Mouse (Mus musculus): ENCODE measurements around the gene Ifna5.
A peak's percentile ranks its signal among the peaks of the same experiment; 100 is the strongest.
"Not testable (repeated sequence)": the region's sequence is repeated elsewhere in the genome, so short reads cannot be mapped to it uniquely, and the experiment has no call there.

Ifna5 gene

GRCm38 (mm10) chr4:88835225-88835624 is at the start of gene Ifna5:
Gene Ifna5, plus strand, starts transcription at chr4:88835525.
- DNase-seq, result not testable (repeated sequence)

- DNase-seq, result peak; percentile 97
These were observed 46.9 kb upstream of the Ifna5 start, which contains the start of gene Gm13277 for GRCm38 (mm10) chr4:88788402-88788801. Gene Gm13277, plus strand, starts transcription at chr4:88788632.

DNA sequence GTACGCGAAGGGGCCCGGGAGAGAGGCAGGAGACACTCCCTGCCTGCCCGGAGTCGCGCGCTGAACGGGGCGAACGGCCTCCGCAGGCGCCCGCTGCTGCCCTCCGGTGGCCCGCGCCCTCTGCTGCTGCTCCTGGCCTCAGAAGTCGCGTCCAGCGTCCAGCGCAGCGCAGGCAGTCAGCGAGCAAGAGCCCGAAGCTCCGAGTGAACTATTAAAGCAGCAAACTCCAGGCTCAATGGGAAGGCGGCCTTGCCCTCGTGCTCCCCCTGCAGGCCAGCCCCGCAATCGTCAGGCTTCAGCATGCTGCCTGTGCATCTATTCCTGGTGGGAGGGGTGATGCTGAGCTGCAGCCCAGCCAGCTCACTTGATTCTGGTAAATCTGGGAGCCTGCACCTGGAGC is 44.1 kb upstream of the Ifna5 start, which contains the start of gene Gm13278:
Gene Gm13278, plus strand, starts transcription at position 301 of the 400 bp plus-strand sequence.
- DNase-seq, result not testable (repeated sequence)

- peak; percentile 99 for DNase-seq
These were observed 41.2 kb upstream of the Ifna5 start, which contains the start of gene Gm13275 for GRCm38 (mm10) chr4:88793936-88794675. Gene Gm13275, plus strand, starts transcription at chr4:88794487.

DNA sequence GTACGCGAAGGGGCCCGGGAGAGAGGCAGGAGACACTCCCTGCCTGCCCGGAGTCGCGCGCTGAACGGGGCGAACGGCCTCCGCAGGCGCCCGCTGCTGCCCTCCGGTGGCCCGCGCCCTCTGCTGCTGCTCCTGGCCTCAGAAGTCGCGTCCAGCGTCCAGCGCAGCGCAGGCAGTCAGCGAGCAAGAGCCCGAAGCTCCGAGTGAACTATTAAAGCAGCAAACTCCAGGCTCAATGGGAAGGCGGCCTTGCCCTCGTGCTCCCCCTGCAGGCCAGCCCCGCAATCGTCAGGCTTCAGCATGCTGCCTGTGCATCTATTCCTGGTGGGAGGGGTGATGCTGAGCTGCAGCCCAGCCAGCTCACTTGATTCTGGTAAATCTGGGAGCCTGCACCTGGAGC is 38.2 kb upstream of the Ifna5 start, which contains the start of gene Gm13279:
Gene Gm13279, plus strand, starts transcription at position 301 of the 400 bp plus-strand sequence.
- not testable (repeated sequence) for DNase-seq

GRCm38 (mm10) chr4:88799365-88799764 is 36.0 kb upstream of the Ifna5 start, which contains the start of gene Gm13285:
Gene Gm13285, plus strand, starts transcription at chr4:88799665.
- DNase-seq, result peak; percentile 49

GRCm38 (mm10) chr4:88802954-88803353 is 32.4 kb upstream of the Ifna5 start, which contains the start of gene Gm13287:
Gene Gm13287, plus strand, starts transcription at chr4:88803254.
- not testable (repeated sequence) for DNase-seq

- DNase-seq, result not testable (repeated sequence)
These were observed 30.1 kb upstream of the Ifna5 start, which contains the start of gene Gm13288 for GRCm38 (mm10) chr4:88805231-88805630. Gene Gm13288, plus strand, starts transcription at chr4:88805531.

DNA sequence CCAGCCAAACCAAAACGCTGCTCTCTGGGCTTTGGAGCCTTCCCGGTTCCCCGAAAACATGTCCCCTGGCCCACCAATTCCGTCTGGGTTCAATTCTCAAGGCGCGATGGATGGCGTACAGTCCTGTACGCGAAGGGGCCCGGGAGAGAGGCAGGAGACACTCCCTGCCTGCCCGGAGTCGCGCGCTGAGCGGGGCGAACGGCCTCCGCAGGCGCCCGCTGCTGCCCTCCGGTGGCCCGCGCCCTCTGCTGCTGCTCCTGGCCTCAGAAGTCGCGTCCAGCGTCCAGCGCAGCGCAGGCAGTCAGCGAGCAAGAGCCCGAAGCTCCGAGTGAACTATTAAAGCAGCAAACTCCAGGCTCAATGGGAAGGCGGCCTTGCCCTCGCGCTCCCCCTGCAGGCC is 29.6 kb upstream of the Ifna5 start:
- peak; percentile 93 for DNase-seq

- no peak for DNase-seq
These were observed 19.4 kb upstream of the Ifna5 start, which contains the start of gene Ifna7 for GRCm38 (mm10) chr4:88815928-88816327. Gene Ifna7, plus strand, starts transcription at chr4:88816228.

DNA sequence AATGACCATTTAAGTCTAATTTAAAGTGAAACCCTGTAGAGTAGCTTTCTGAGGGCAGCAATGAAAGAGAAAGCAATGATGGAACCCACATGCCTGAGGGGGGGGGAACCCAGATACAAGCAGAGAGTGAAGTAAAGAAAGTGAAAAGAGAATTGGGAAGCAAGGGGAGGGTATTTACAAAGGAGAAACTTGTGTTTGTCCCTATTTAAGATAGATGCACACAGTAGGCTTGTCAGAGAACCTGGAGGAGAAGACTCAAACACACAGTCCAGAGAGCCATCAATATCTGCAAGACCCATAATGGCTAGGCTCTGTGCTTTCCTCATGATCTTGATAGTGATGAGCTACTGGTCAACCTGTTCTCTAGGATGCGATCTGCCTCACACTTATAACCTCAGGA is 15.7 kb upstream of the Ifna5 start, which contains the start of gene Ifna11:
Gene Ifna11, plus strand, starts transcription at position 301 of the 400 bp plus-strand sequence.
- no peak for DNase-seq

DNA sequence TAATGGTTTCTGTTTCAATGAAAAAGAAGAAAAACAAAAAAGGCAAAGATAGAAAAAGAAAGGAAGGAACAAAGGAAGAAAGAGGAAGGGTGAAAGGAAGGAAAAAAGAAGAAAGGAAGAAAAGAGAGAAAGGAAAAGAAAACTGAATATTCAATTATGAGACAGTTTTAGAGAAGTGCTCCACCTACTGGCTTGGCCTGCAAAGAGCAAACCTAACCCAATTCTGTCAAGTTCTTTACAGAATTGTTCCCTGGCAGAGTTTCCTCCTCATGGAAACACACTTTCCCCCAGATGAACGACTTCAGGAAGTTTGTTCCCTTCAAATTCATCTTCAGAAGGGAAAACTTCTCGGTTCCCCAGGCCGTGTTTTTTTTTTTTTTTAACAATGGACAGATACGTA is 12.3 kb upstream of the Ifna5 start:
- DNase-seq, result no peak

DNA sequence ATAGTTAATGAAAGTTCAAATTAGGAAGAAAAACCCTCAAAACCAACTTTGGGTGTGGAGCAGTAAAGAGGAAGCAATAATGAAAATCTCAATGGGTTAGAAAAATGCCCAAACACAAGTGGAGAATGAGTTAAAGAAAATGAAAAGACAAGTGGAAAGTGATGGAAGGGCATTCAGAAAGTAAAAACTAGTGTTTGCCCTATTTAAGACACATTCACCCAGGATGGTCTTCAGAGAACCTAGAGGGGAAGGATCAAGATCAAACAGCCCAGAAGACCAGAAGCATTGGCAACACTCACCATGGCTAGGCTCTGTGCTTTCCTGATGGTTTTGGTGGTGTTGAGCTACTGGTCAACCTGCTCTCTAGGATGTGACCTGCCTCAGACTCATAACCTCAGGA is 8.2 kb upstream of the Ifna5 start, which contains the start of gene Ifna6:
Gene Ifna6, plus strand, starts transcription at position 301 of the 400 bp plus-strand sequence.
- not testable (repeated sequence) for DNase-seq

- DNase-seq, result no peak
These were observed 4.8 kb upstream of the Ifna5 start for GRCm38 (mm10) chr4:88830523-88830922.

DNA sequence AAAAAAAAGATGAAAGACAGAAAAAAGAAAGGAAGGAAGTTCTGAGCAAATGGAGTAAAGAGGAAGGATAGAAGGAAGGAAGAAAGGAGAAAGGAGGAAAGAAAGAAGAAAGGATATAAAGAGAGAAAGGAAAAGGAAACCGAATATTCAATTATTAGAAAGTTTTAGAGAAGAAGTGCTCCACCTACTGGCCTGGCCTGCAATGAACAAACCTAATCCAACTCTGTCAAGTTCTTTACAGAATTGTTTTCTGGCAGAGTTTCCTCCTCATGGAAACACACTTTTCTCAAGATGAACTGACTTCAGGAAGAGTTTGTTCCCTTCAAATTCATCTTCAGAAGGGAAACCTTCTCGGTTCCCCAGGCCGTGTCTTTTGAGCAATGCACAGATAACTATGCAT is 3.5 kb downstream of the Ifna5 start:
- DNase-seq, result no peak

DNA sequence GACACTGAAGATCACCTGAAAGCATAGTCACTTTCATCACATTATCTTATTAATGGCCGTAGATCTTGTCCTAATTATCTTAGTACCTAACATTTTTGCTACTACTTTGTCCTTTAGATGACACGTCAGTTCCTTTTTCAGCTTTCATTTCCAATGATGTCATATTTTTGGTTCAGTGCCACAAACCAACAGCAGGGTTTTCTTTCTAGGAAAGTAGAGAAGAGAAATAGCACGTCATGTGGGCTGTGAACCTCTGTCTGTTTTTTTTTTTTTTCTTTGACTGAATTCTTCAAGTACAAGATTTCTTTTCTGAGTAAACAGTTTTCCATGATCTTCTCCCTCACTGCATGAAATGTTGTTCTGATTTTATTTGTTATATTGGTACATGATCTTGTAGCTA is 4.7 kb downstream of the Ifna5 start:
- no peak for DNase-seq

- no peak for DNase-seq
These were observed 6.2 kb downstream of the Ifna5 start, which contains the start of gene Ifna4 for GRCm38 (mm10) chr4:88841438-88841911. Gene Ifna4, plus strand, starts transcription at chr4:88841861.

GRCm38 (mm10) chr4:88845334-88845733 is 10.0 kb downstream of the Ifna5 start:
- no peak for DNase-seq

DNA sequence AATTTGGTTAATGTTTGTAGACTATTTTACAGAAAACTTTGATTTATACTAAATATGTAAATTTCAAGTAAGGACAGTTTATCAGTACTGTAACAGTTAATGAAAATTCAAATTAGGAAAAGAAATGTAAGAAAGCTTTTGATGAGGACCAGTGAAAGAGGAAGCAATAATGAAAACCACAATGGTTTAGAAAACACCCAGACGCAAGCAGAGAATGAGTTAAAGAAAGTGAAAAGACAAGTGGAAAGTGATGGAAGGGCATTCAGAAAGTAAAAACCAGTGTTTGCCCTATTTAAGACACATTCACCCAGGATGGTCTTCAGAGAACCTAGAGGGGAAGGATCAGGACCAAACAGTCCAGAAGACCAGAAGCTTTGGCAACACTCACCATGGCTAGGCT is 14.4 kb downstream of the Ifna5 start, which contains the start of gene Ifna1:
Gene Ifna1, plus strand, starts transcription at position 390 of the 400 bp plus-strand sequence.
- DNase-seq, result no peak

- DNase-seq, result no peak
These were observed 15.9 kb downstream of the Ifna5 start for GRCm38 (mm10) chr4:88851026-88851763.

DNA sequence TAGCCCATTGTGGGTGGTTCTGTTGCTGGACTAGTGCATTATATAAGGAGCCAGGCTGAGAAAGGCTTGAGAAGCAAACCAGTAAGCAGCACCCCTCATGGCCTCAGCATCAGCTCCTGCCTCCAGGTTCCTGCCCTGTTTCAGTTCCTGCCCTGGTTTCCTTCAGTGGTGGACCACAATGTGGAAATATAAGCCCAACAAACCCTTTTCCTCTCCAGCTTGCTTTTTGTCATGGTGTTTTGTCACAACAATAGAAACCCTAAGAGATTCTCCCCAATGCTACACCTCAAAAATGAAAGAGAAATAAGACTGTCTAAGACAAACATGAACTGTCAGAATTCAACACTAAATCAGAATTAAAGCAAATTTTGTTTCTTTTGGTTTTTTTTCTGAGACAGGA is 23.9 kb downstream of the Ifna5 start:
- DNase-seq, result no peak

DNA sequence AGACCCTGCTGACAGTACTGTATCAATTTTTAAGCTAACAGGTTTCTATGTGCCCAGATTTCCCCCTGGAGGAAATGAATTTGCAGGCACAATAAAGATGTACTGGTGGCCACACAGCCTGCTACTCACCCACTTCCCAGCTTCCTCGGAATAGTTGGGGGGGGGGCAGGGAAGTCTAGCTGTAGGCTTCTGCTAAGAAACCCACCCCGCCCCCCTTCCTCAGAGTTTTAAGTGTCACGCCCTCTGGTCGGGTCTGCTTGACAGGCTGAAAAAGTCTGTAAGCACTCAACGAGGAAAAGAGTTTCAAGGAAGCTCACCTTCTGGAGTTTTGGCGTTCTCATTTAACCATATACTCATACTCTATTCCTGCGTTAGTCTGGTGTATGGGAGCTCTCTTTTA is 28.0 kb downstream of the Ifna5 start:
- no peak for DNase-seq

DNA sequence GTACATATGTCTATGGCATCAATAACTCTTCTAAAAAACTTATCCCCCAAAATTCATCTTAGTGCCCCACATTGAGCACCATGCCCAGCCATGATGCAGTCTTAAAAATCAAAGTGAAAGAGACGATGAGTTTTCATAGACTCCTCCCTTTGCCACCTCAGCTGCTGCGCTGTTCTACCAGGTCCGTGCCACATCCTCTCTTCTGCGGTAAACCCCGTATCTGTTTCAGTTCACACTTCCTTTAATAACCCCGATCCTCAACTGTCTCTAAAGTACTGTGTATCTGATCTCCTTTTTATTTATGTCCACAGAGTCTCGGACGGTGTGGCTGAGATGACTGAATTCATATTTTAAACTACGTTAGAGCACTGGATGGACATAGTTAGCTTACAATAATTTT is 29.3 kb downstream of the Ifna5 start:
- peak; percentile 88 for DNase-seq

All from heart, adult 11 months (tissue).